Mouse (Mus musculus) E14TG2a.4 (cell line): ENCODE results near the gene Gm20390.

Experiments used
- H3K27me3 ChIP-seq: 2 replicates; pipeline ENCODE4 v1.6.1; 2014; ENCODE audit warnings: low read length, control low read depth; ENCODE audit not compliant: insufficient read depth
- H3K36me3 ChIP-seq: 2 replicates; pipeline ENCODE4 v1.6.1; 2014; ENCODE audit warnings: low read length, control low read depth; ENCODE audit not compliant: insufficient read depth
- H3K4me1 ChIP-seq: replicated peaks from 2 replicates; pipeline ENCODE4 v1.6.1; 2014; ENCODE audit warnings: low read depth, low read length, control low read depth
- H3K4me3 ChIP-seq: replicated peaks from 2 replicates; pipeline ENCODE4 v1.5.1; 2014; ENCODE audit warnings: mild to moderate bottlenecking, low read length
- H3K9me3 ChIP-seq: 2 replicates; pipeline ENCODE4 v1.6.1; 2014; ENCODE audit warnings: low read length, control low read depth
- CTCF ChIP-seq: conservative IDR thresholded peaks from 2 replicates; pipeline ENCODE4 v1.5.1; 2014; ENCODE audit warnings: low read length
- NANOG ChIP-seq: IDR thresholded peaks from 2 replicates; pipeline ENCODE4 v1.6.1; 2014; ENCODE audit warnings: borderline replicate concordance, low read length, mixed read lengths
- POU5F1 ChIP-seq: IDR thresholded peaks from 2 replicates; pipeline ENCODE4 v1.6.1; 2014; ENCODE audit warnings: low read length, borderline replicate concordance

Gene Gm20390

DNA sequence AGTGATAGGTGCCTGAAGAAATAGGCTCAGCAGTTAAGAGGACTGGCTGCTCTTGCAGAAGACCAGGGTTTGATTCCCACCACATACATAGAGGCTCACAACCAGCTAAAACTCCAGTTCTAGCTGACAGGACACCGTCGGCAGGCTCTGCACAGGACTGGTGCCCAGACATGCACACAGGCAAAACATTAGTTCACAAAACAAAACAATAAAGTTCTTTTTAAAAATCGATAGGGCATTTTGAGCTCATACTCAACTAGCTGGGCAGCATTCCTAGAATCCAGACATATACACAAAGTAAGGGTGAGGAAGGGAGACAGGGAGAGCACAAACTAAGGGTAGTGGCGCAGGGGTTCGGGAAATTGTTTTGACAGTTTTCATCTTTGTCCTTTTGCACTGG lies 26.4 kb upstream of the Gm20390 start:
- H3K4me1 ChIP-seq = peaks cover 27% of the 10 kb centered on the region
- H3K4me3 ChIP-seq = peak overlapping the region; percentile 96
- no peak for TF ChIP-seq POU5F1
- TF ChIP-seq NANOG = no peak
- no peak for TF ChIP-seq CTCF
- H3K9me3 ChIP-seq = peaks cover 16% of the 10 kb centered on the region
- H3K27me3 ChIP-seq = no peaks in the 10 kb centered on the region
- H3K36me3 ChIP-seq = no peaks in the 10 kb centered on the region

DNA sequence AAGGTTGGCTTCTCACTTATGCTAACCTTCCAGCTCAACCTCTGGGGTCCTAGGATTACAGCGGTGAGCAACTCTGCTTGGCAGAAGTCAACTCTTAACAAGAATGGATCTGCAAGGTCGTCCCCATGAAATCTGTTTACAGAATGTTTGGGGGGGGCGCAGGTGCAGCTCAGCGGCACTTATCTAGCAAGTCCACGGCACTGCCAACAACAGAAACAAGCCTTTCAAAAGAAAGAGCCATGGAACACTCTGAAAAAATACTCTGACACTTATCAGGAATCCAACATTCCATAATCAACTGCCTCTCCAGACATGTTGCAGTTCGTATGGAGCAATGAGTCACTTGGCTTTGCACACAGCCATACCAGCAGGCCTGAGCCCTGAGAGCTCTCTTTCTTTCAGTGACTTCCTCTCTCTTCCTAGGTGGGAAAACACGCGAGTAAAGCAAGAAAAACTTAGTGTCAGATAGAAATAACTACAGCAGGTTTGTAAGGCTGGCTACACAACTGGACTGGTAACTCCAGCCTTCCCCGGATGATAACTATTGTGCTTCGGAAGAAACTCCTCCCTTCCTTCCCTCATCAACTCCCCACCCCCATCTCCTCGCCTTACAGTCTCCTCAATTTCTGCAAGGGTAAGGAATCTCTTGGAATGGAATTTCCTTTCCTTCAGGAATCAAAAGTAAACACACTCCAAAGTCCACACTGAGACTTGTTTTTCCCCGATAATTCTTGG lies 20.4 kb upstream of the Gm20390 start:
- peaks cover 71% of the 10 kb centered on the region for H3K9me3 ChIP-seq
- no peaks in the 10 kb centered on the region for H3K36me3 ChIP-seq
- no peaks in the 10 kb centered on the region for H3K27me3 ChIP-seq
- H3K4me3 ChIP-seq = no peak overlapping the region
- H3K4me1 ChIP-seq = no peaks in the 10 kb centered on the region
- no peak for TF ChIP-seq NANOG
- TF ChIP-seq CTCF = no peak
- no peak for TF ChIP-seq POU5F1

DNA sequence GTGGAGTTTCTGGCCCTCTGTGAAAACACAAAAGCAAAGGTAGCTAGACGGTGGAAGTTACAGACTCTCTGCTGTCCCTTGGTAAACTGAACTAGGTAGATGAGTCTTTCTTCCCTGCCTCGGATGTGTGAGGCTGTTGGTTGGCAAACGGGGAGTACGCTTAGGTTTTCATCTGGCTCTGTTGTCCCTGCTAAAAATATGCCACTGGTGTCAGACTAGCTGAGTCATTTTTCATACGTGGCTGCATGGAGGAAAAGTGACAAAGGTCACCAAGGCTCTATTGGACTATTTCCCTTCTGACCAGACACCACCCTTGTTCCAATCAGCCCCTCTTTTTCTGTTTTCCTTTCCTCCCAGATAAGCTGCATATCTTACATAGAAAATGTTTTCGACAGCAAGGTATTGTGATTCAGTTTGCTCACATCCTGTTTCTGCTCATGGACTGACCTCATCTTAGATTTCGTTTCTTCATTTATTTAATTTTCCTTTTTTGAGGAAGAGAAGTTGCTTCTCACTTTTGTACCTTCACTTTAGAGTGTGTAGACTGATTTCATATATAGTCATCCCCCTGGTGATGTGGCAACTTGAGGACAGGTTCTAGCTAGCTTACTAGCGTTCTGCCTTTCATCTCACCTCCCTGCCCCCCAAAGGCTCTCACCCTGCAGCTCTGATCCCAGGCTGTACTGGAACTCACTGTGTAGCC lies 19.7 kb upstream of the Gm20390 start:
- no peaks in the 10 kb centered on the region for H3K27me3 ChIP-seq
- H3K9me3 ChIP-seq = peaks cover 79% of the 10 kb centered on the region
- no peak overlapping the region for H3K4me3 ChIP-seq
- no peaks in the 10 kb centered on the region for H3K4me1 ChIP-seq
- H3K36me3 ChIP-seq = no peaks in the 10 kb centered on the region
- TF ChIP-seq CTCF (no peak), NANOG (no peak), POU5F1 (no peak)

DNA sequence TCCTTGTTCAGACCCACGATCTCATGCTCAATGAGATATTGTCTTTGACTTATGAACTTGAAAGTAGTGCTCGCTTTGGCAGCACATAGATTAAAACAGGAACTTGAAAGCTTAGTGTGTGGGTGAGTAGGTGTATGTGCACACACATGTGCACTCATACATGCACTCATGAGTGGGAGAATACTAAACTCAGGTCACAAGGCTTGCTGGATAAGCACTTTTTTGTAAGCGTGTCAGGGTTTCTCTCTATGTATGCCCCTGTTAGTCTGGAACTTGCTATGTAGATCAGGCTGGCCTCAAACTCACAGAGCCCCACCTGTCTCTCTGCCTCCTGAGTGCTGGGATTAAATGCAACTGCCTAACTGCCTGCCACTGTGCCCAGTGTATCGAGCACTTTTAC lies 18.9 kb upstream of the Gm20390 start:
- no peaks in the 10 kb centered on the region for H3K36me3 ChIP-seq
- H3K27me3 ChIP-seq = no peaks in the 10 kb centered on the region
- 0 out of 2 replicates have a peak overlapping the region, but pooled peaks have one; percentile 11 for H3K4me3 ChIP-seq
- no peaks in the 10 kb centered on the region for H3K4me1 ChIP-seq
- TF ChIP-seq NANOG (no peak), CTCF (no peak)
- peaks cover 80% of the 10 kb centered on the region for H3K9me3 ChIP-seq

DNA sequence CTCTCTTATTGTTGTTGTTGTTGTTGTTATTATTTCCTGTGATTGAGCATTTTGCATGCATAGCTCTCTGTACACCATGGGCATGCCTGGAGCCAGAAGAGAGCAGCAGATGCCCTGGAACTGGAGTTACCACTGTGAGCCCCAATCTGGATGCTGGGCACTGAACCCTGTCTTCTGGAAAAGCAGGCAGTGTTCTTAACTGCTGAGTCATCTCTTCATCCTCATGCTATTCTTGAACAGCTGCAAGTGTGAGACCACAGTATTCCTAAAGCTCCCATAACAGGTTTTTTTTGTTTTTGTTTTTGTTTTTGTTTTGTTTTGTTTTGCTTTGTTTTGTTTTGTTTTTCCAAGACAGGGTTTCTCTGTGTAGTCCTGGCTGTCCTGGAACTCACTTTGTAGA lies 18.2 kb upstream of the Gm20390 start:
- 0 out of 2 replicates have a peak overlapping the region, but pooled peaks have one; percentile 10 for H3K4me3 ChIP-seq
- H3K4me1 ChIP-seq = no peaks in the 10 kb centered on the region
- TF ChIP-seq POU5F1 (no peak), CTCF (no peak), NANOG (no peak)
- H3K9me3 ChIP-seq = peaks cover 72% of the 10 kb centered on the region
- H3K27me3 ChIP-seq = no peaks in the 10 kb centered on the region
- H3K36me3 ChIP-seq = no peaks in the 10 kb centered on the region

DNA sequence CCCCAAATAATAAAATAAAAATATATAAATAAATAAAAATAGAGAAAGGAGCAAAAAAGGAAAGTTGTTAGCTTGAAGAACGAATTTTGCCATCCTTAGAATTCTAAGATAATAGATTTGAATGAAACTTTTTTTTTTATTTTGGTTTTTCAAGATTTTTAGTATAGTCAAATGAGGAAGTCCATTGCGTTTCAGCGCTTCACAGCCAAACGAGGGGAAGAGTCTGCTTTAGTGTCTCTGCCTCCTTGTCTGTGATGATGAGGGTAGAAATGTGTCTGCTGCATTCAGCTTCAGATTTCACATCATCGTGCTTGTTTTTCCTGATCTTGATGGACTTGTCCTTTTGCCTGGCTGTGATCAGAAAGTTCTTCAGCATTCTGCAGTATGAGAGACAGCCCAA lies 17.2 kb upstream of the Gm20390 start:
- no peak for TF ChIP-seq NANOG
- TF ChIP-seq POU5F1 = no peak
- TF ChIP-seq CTCF = no peak
- H3K36me3 ChIP-seq = no peaks in the 10 kb centered on the region
- no peaks in the 10 kb centered on the region for H3K4me1 ChIP-seq
- H3K9me3 ChIP-seq = peaks cover 70% of the 10 kb centered on the region
- no peaks in the 10 kb centered on the region for H3K27me3 ChIP-seq
- H3K4me3 ChIP-seq = no peak overlapping the region

DNA sequence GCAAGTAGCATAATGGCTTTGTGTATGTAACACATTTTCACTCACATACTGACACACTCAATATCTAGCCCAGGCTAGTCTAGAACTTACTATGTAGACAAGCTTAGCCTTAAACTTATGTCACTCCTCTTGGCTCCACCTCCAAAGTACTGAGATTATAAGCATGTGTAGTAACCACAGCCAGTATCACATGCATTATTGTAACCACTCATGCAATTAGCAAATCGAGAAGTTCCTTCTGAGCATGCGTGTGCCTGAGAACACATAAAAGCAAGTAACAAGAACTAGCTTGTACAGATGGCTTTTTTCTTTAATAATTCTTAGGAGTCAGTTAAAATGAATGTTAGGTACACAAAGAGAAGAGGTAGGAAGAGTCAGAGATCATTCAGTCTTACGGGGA lies 16.5 kb upstream of the Gm20390 start:
- Histone ChIP-seq H3K27me3 (no peaks in the 10 kb centered on the region), H3K4me3 (no peak overlapping the region), H3K36me3 (no peaks in the 10 kb centered on the region), H3K4me1 (no peaks in the 10 kb centered on the region), H3K9me3 (peaks cover 64% of the 10 kb centered on the region)
- no peak for TF ChIP-seq NANOG

DNA sequence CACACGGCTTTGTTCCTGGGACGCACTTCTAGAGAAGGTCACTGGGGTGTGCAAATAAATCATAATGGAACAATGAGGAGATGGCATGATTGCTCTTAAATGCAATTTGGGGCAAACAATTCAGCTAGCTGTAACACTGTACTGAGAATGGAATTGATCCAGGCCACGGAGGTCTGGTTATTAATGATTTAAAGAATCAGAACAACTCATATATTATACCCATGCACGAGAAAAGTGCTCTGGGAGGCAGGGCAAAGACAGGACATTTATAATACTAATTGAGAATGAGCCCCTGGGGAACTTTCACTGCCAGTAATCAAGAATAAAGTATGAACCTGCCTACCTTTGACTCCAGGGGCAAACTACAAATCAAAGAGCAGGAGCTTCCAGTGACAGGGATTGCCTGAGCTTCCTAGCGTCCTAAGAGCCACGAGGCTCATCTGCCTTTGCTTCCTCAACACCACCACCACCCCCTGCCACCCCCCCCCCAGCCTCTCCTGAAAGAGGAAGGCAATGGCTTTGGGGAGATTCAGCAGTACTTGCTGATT lies 11.5 kb upstream of the Gm20390 start:
- TF ChIP-seq CTCF (no peak), NANOG (no peak), POU5F1 (no peak)
- H3K9me3 ChIP-seq = peaks cover 23% of the 10 kb centered on the region
- H3K4me3 ChIP-seq = no peak overlapping the region
- H3K4me1 ChIP-seq = no peaks in the 10 kb centered on the region
- H3K27me3 ChIP-seq = no peaks in the 10 kb centered on the region
- H3K36me3 ChIP-seq = no peaks in the 10 kb centered on the region
